Mouse (Mus musculus) kidney, adult 18-20 months (tissue): ENCODE measurements around the gene Armc9.
A peak's percentile ranks its signal among the peaks of the same experiment; 100 is the strongest.

Source experiments
- DNase-seq: peaks from one replicate; pipeline ENCODE4 v3.0.0; 2021

The Armc9 gene

DNA sequence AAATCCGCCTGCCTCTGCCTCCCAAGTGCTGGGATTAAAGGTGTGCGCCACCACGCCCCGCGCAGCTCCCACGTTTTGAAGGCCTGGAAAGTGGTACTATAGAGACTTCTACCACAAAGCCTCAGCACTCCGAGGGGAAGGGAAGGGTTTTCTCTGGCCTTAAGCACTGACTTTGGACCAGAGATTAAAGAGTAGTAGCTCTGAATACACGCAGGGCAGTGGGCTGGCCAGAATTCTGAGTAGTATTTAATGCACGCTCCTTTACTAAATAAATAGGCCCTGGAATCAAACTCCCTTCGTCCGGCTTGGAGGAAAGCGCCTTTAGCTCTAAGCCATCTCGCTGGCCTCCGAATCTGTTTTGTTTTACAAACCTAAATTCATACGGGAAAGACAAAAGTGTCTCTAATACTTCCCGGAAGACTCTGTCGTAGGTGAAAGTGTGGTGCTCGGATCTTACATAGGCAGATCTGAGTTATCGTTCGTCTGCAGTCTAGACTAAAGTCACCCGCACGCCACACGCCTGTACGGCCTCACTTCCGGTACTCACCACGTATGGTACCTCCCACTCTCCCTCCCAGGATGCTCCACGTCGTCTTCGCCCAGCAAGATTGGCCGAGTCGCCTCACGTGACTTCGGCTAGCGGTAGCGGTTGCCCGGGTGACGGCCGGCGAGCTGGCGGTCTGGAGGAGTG, at the start of gene Armc9:
TSS of gene Armc9 (plus strand) at position 648 of the 691 bp plus-strand sequence.
- DNase-seq = peak; percentile 93

DNA sequence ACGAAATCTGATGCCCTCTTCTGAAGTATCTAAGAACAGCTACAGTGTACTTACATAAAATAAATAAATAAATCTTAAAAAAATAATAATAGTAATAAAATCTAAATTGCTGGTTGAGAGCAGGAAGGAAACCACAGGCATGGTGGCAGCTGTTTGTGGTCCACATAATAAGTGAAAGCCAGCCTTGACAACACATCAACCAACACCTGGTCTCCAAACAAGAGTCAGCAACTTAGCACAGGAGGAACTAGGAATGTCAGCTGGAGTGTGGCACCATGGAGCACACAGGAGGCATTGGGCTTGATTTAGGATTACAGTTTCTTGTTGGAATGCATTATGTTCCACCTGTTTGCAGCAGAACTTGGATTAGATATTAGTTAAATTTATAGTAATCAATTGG, 49.5 kb upstream of the Armc9 start:
- DNase-seq = no peak

DNA sequence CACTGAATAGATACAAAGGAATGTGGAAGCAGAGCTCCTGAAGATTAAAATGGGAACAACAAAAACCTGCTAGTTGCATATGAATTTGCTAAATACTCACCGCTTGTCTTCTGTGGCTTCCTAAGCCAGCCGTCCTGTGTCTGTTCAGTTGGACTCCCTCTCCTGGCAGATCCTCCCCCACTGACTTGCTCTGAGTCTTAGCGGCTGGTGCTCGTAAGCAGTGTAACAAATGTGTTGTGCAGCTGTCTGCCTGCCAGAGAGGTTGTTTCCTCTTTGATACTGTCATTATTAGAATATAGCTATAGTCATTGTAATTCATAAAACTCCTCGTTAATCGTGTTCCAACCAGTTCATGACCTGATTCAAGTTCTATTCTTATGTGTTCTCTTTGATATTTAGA, 42.8 kb upstream of the Armc9 start, which contains the start of gene Htr2b:
TSS of gene Htr2b (minus strand) at position 192 of the 400 bp plus-strand sequence.
- peak; percentile 6 for DNase-seq

DNA sequence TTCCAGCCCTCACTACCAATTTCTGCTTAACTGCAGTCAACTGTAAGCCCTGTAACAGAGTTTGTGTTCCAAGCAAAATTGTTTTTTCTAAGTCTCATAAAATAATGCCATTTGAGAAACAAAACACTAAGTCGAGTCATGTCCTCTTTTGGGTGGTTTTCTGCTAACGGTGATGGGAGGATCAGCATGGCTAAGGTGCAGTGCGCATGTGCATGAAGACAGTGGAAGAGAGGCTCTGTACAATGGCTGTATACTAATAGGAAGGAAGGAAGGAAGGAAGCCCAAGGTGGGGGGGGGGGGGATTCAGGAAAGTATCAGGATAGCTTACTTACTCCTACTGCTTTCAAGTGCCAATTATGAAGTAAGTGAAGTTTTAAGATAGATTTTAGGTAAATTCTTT, 40.4 kb upstream of the Armc9 start:
- no peak for DNase-seq

DNA sequence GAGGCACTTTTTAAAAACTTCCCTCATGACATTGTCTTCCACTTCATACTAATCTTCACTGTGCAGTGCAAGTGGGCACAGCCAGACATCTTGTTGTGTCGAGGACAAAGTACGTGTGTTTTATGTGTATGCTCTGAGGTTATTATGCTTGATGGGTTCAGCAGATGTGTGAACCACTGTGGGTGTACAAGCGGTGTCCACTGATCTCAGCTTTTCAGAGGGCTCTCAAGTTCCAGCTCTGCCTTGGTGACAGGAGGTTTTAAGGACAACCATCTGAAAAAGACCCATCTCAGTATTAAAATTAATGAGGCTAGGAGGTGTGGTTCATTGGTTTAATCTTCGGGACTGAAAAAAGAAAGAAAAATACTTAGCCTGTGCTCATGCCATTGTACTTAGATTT, 35.0 kb upstream of the Armc9 start:
- no peak for DNase-seq

DNA sequence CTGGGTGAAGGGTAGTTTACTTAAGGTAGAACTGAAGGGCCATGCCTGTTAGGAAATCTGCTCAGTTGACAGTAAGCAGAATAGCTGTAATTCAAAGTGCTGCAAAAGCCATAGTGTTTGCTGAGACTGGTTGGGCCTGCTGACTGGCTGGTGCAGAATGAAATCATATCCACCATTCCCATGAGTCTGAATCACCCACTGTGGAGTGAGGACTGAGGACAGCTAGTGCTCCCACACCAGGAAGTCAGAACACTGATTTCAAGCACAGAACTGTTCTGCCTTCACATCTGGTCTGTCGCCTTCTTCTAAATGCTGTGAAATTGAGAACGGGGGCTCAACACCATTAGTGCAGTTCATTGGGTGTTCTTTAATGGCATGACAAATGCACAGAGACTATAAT, 28.5 kb upstream of the Armc9 start:
- no peak for DNase-seq

DNA sequence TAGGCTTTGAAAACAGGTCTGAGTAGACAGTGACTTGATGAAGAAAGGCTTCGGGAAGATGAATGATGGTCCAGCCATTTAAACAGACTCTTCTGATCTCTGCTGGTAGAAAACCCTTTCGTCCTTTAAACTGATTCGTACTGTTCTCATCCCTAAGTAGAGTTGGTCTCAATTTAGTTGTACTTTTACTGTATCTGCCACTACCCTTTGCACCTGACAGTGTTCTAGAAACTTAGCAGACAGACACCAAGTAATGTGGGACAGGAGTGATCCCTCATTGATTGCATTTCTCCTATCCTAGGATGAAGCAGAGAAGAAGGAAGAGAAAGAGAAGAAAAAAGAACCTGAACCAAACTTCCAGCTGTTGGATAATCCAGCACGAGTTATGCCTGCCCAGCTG, 21.2 kb upstream of the Armc9 start, which contains the start of gene Gm21972:
TSS of gene Gm21972 (plus strand) at position 301 of the 400 bp plus-strand sequence.
- DNase-seq = no peak

DNA sequence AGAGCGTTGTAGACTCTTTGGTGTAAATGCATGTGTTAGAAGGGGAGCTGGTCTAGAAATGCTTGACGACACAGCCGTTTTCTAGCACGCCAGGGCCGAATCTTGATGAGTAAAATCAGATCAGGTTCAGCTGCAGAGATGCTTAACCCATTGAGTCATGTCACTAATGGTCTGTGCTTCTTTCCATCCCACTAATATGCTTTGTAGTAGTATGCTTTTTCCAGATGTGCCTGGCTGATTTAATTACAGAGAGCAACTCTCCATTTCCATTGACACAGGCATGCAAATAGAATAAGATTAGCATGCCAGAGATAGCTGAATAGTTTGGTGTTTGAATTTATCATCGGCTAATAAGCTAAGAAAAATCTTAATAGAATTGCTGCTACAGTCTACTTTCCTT, 19.3 kb upstream of the Armc9 start:
- no peak for DNase-seq

DNA sequence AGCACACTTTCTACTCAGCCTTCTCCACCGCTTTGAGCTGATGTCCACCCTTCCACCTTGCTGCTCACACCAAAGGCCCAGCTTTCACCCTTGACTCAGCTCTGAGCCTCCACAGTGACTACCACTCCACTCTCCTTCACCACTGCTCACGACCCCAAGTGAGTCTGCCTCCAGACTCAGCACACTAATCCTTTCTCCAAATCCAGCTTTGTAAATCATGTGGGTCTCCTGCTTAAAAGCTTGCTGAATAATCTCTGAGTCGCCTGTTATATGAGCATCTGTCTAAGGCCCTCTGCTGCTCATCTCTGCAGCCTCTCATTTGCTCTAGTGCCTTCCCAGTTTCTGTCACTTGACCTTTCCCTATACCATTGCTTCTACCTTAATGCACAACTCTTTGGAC, 13.5 kb upstream of the Armc9 start:
- DNase-seq = no peak

DNA sequence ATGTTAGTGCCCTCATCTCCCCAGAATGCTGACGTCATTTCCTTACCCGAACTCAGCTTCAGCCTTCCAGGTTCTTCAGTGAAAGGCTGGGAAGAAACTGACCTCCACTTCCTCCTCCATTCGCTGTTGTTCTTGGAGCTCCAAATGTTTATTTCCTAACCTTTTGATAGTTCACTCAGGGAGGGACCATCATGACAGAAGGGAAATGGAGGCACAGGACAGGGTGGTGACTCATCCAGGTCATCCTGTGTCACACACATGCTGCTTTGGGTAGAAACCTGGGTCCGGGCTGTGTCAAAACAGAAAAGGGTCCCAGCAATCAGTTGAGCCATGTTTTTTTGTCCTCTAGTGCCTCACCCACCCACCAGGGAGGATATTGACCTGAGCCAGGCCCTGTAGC, 11.4 kb upstream of the Armc9 start:
- no peak for DNase-seq

DNA sequence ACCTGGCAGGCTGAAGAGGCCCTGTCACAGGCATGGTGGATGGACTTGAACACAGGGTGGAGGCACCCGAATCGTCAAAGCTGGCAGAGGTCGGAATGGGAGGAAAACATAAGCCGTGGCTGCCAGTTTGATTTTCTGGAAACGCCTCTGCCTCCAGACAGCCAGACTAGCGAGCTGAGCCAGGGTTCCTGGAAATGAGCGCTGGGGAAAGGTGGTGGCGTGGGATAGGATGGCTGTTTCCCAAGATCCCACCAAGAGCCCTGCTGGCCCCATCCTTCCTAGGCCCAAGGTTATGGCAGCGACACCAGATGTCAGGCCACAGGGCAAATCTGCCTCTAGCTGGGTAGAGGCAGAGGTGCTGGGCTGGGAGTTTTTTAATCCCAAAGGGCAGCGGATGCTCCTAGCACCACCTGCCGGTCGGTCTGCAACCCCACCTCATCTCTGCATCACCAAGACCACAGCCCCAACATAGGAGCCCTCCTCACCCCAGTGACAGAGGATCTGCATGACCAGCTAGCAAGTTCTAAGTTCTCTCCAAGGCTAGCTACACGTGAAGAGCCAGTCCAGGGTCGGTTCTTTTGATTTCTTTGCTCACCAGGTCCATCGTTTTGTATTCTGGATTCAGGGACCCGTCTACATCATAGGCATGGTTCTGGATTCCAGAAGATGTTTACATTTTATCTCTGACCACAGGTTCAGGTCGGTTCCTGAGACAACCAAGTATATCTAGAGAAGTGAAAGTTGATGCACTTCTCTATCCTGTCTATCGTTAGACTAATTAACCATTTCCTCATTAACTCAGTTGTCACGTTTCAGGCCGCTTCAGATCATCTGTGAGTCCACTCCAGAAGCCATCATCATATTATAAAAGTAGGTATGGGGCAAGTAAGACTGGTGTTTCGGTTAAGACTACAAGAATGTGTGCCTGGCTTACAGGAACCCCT, 10.3 kb upstream of the Armc9 start:
- no peak for DNase-seq

DNA sequence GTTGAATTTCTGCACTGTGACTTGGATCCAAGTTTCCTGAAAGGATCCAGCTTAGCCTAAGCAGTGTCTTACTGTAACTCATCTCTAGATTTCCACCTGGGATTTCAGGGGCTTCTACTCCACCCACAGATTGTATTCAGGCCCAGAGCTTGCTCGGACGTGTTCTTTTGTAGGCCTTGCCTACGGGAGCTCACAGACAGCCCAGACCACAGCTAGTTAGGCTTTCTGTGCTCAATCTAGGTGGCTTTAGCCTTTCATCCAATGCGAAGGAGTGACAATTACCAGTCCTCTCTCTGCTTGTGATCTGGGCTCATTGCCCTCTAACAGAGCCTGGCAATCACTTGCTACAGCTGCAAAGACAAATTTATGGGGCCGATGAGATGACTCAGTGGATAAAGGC, 8.3 kb upstream of the Armc9 start:
- no peak for DNase-seq

DNA sequence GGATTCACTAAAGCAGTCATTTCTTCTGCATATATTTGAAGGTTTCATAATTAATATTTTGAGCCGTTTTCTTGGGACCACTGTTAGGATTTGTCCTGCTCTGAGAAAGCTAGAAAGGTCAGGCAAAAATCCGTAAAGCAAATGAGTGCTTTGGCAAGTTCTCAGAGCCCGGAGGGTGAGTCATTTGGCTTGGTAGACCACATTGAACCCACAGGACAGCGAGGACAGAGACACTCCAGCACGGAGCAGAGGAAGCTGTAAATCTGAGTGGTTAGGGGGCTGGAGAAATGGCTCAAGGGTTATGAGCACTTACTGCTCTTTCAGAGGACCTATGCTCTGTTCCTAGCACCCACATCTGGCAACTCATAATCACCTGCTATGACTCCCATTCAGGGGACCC, 7.0 kb upstream of the Armc9 start:
- no peak for DNase-seq

DNA sequence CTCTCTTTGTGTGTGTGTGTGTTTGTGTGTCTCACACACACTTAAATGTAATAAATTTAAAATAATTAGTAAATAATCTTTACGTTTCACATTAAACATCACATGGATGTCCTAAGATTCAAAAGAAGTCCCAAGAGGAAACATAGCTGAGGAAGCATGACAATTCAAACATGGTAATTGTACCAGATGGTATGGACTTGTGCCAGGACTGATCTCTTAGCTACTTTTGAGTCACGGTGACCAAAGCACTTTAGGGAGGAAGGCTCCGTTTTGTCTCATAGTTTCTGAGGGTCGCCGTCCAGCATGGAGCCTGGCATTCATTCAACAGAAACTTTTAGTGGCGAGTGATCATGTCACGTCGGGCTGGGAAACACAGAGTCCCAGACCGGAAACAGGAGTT, 6.4 kb upstream of the Armc9 start:
- no peak for DNase-seq

DNA sequence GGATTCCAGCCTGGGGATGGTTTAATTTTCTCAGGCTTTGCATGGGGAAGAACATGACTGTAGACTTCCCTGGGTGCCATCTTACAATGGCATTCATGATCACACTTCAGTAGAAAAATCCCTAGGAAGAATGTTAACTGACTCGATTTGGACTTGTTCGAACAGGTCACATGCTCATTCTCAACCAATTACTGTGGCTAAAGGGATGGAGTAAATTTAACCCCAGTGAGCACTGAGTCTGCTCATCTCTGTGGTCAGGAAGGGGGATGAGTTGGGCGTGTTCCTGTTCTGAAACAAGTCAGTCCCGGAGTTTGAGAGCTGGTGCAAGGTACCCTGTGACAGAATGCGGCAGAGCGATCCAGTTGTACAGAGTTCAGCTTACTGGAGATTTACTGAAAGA, 3.7 kb upstream of the Armc9 start:
- no peak for DNase-seq

DNA sequence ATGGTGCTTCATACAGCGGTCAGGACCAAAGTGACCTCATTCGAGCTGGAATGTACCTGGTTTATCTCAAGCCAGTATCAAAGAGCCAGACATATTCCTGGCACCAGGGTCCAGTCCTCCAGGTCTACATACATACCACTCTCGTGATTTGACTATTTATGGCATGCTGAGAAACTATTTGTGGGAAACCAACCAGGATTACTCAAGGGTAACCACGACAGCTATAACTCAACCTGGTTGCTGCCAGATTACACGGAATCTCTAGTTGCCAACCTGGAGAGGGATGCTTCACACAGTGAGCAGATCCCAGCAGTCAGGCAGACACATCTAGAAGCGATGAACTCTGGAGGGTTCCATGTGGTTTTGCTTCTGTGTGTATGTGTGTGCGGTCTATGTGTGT, 3.2 kb upstream of the Armc9 start:
- no peak for DNase-seq

DNA sequence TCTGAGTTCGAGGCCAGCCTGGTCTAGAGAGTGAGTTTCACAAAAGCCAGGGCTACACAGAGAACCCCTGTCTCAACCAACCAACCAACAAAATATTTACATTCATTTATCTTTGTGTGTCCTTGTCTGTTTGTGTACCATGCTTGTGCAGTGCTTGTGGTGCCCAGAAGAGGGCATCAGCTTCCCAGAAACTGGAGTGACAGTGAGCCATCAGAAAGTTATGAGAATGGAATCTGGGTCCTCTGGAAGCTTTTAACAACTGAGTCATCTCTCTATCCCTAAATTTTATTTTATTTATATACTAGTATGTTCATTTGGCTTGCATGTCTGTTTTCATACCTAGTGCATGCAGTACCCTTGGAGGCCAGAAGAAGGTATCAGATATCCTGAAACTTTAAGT, 2.0 kb upstream of the Armc9 start:
- peak; percentile 21 for DNase-seq

DNA sequence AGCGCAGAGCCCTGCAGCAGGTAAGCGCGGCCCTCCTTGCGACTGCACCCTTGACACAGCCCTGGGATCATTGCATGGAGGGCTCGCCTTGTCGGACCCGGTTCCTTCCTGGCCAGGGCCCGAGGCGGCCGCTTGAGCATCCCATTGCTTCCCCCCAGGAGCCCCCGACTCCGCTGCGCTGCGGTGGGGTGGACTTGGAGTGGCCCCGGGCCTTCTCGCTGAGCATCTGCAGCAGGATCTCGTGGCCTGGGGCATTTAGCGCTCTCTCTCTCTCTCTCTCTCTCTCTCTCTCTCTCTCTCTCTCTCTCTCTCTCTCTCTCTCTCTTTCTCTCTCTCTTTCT, 214 bp downstream of the Armc9 start:
- DNase-seq = no peak

DNA sequence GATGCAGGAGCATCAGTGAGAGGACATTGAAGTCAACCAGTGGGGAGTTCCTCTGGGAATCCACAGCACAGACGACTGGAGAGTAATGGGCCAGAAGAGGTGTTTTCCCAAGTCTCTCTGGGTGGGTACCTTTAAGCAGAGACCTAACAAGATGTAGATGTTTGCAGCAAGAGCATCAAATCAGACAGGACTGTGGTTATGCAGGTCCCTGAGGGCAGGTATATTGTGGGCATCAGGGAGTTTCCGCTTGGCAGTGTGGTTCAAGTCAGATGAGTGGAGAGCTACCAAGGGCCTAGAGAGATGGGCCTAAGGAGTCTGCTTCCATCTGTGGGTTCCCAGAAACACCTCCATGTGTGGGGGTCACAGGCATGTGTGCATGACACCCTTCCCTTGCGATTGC, 1.5 kb downstream of the Armc9 start:
- no peak for DNase-seq

DNA sequence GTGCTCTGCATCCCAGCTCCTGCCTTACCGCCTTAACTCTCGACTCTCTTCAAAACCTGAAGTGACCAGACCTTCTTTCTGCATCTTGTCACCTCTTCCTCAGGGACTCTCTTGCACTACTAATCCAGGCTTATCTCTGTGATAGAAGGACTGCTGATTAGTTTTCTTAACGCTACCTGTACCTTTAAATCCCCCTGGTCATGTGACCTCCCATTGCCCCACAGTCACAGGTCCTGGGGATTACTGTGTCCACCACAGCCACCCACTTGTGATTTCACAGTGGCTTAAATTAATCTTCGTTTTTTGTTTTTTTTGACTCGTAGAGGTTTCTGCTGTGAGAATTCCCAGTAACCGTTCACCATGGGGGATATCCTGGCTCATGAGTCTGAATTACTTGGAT, 2.0 kb downstream of the Armc9 start:
- DNase-seq = no peak

DNA sequence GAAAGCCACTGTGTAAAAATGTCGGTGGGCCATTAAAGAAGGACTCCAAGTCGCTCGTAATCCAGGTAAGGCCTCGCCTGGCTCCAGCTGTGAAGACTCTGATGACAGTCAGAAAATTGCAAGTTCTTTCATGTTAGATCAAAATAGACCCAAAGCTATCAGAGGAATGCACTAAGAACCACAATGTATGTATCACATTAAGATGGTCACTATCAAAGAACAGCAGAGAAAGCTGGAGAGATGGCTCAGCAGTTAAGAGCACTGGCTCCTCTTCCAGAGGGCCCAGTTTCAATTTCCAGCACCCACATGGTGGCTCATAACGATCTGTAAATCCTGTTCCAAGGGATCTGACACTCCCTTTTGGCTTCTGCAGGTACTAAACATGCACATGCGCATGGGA, 5.5 kb downstream of the Armc9 start:
- DNase-seq = no peak

DNA sequence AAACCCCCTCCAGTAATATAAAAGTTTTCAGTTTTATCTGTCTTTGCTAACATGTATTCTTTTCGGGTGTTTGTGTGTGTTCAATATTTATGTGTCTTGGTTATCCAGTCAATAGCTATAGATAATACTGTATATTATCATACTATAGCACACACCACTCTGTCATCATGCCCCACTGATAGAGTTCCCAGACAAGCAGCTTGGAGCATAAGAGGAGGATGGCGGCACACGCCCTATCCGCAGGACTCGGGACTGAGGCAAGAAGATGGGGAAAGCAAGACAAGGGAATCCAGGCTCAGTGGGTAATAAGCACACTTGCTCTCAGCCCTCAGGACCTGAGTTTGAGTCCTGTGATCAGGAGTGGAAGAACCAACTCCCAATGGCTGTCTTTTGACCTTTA, 5.9 kb downstream of the Armc9 start:
- no peak for DNase-seq

DNA sequence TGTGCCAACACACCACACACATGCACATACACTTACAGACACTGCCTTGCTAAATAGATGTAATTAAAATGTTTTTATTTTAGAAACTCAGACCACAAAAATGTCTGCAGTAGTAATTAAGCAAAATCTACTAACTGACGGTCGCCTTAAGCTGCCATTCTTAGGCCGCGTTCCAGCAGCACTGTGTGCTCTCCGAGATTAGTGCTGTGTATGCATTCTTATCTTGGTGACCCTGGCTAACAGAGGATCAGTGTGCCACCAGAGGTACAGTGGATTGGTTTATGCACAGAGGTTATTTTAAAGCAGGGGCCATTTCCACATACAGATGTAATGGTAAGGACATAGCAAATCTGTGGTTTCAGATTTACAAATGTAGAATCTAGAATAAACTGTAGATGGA, 6.5 kb downstream of the Armc9 start:
- no peak for DNase-seq

DNA sequence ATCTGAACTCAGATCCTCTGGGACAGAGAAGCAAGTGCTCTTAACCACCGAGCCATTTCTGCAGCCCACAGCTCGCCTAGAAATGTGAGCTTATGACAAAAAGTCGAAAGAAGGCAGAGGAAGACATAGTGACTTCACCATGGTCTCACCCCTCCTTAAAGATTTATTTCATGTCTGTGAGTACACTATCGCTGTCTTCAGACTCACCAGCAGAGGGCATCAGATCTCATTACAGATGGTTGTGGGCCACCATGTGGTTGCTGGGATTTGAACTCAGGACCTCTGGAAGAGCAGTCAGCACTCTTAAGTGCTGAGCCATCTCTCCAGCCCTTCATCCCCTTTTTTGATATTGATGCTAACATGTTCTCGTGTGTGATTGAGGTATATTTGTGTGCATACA, 20.0 kb downstream of the Armc9 start:
- no peak for DNase-seq
